Mouse (Mus musculus) stomach, postnatal 0 days (tissue): Measurements from ENCODE around the gene Dazap2. TPM values are rescaled to one million over a fixed set of nuclear protein-coding genes. Genes with fewer than 3 reads are reported as not detected.
A peak's percentile ranks its signal among the peaks of the same experiment; 100 is the strongest.

ENCODE experiments used
- ATAC-seq: fragments of 200-750 bp; cut with Nextera tagmentation; 2 replicates; pipeline ENCODE4 v1.8.0; 2017; ENCODE audit not compliant: low FRiP score, low TSS enrichment
- DNase-seq: peaks from one replicate; pipeline ENCODE4 v3.0.0-alpha.2; 2016; ENCODE audit warnings: low spot score
- H3K27ac ChIP-seq: fragments of 300-500 bp; sonication (generic); replicated peaks from 2 replicates; pipeline ENCODE4 v1.5.1; 2014; ENCODE audit warnings: mild to moderate bottlenecking, control low read depth
- H3K27me3 ChIP-seq: fragments of 300-500 bp; sonication (generic); 2 replicates; pipeline ENCODE4 v1.6.1; 2014; ENCODE audit warnings: low read length; ENCODE audit not compliant: control insufficient read depth, insufficient read depth
- H3K36me3 ChIP-seq: fragments of 300-500 bp; sonication (generic); 2 replicates; pipeline ENCODE4 v1.6.1; 2014; ENCODE audit warnings: low read length, mixed read lengths; ENCODE audit not compliant: control insufficient read depth, insufficient read depth
- H3K4me1 ChIP-seq: fragments of 300-500 bp; sonication (generic); replicated peaks from 2 replicates; pipeline ENCODE4 v1.6.1; 2014; ENCODE audit warnings: antibody characterized with exemption; ENCODE audit not compliant: control insufficient read depth, insufficient read depth
- H3K4me2 ChIP-seq: fragments of 300-500 bp; sonication (generic); replicated peaks from 2 replicates; pipeline ENCODE4 v1.6.1; 2014; ENCODE audit warnings: low read depth, mild to moderate bottlenecking, control low read depth, moderate library complexity
- H3K4me3 ChIP-seq: fragments of 300-500 bp; sonication (generic); 2 replicates; pipeline ENCODE4 v1.5.1; 2014; ENCODE audit warnings: low read depth, low read length, control low read depth
- H3K9ac ChIP-seq: fragments of 300-500 bp; sonication (generic); 2 replicates; pipeline ENCODE4 v1.6.1; 2014; ENCODE audit warnings: mild to moderate bottlenecking, low read length, control low read depth, mixed read lengths
- H3K9me3 ChIP-seq: fragments of 300-500 bp; sonication (generic); 2 replicates; pipeline ENCODE4 v1.6.1; 2016; ENCODE audit warnings: low read length; ENCODE audit not compliant: control insufficient read depth
- CTCF ChIP-seq: IDR thresholded peaks from 2 replicates; pipeline ENCODE4 v1.5.1; 2016; ENCODE audit warnings: antibody characterized with exemption, low read depth, mild to moderate bottlenecking, moderate library complexity
- EP300 ChIP-seq: optimal IDR thresholded peaks from 2 replicates; pipeline ENCODE3; 2016; ENCODE audit warnings: antibody characterized with exemption
- WGBS: fragments of 180-500 bp; shearing (Covaris S2); extraction: QIAGEN DNeasy Blood & Tissue Kit; methylation state at CpG from one replicate; pipeline ENCODE4 v1.1.7; 2014; 5-methylcytosine and 5-hydroxymethylcytosine counted together
- polyA plus RNA-seq: library from polyadenylated mRNA; unstranded; fragments of >200 nt; fragmentation: Nextera tagmentation; extraction: Ambion mirVana; gene quantifications from 2 replicates; pipeline ENCODE4 v1.2.1, GENCODE M21; 2015

Gene Dazap2
- polyA plus RNA-seq, 1 experiment from 2014 or later = 177 TPM

DNA sequence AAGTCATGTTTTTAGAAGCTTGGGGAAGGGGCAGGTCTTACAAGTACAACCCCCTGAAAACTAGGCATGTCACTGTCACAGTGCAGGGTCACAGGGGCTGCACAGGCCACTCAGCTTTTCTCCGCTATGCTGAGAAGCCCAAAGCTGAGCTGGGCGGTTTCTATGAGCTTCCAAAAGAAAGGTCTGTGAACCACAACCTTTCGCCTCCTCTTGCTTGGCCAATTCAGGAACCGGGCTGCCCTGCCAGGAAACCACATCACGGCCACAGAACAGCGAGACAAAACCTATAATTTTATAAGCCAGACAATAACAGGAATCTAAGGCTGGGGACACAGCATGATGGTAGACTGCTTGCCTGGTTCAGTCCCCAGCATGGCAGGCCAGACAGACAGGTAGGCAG is 26.9 kb upstream of the Dazap2 start:
- no peaks in the 10 kb centered on the region for H3K9me3 ChIP-seq
- 88% methylated on average over 6 of the region's 6 CpGs for WGBS

GRCm38 (mm10) chr15:100590436-100590835 is 24.7 kb upstream of the Dazap2 start:
- TF ChIP-seq CTCF (no peak), EP300 (no peak)
- H3K4me3 ChIP-seq = no peak overlapping the region
- no peaks in the 10 kb centered on the region for H3K9me3 ChIP-seq
- no peak for DNase-seq
- ATAC-seq = no peak
- H3K36me3 ChIP-seq = peaks cover 5% of the 10 kb centered on the region; the same call in 1 of the 2 replicates
- H3K4me2 ChIP-seq = no peak overlapping the region
- H3K9ac ChIP-seq = no peak overlapping the region
- 71% methylated on average over 7 of the region's 8 CpGs for WGBS
- no peak overlapping the region for H3K27ac ChIP-seq
- no peaks in the 10 kb centered on the region for H3K27me3 ChIP-seq
- H3K4me1 ChIP-seq = no peaks in the 10 kb centered on the region

More for the DNA sequence above, 26.9 kb upstream of the Dazap2 start:
- no peaks in the 10 kb centered on the region for H3K27me3 ChIP-seq
- no peak for TF ChIP-seq CTCF
- TF ChIP-seq EP300 = no peak
- H3K4me2 ChIP-seq = no peak overlapping the region
- peaks cover 5% of the 10 kb centered on the region; the same call in 1 of the 2 replicates for H3K36me3 ChIP-seq
- no peak overlapping the region for H3K9ac ChIP-seq
- no peaks in the 10 kb centered on the region for H3K4me1 ChIP-seq
- DNase-seq (no peak), ATAC-seq (no peak)
- no peak overlapping the region for H3K4me3 ChIP-seq
- no peak overlapping the region for H3K27ac ChIP-seq

DNA sequence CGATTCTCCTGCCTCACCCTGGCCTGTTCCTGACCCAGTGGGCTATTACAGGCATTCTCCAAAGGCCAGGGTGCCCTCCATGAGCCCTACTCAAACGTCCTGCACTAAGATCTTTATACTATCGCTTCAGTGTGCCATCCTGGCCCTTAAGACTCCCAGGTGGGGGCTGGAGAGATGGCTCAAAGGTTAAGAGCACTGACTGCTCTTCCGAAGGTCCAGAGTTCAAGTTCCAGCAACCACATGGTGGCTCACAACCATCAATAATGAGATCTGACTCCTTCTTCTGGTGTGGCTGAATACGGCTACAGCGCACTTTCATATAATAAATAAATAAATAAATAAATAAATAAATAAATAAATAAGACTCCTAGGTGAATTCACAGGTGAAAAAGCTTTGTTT is 22.3 kb upstream of the Dazap2 start:
- Histone ChIP-seq H3K4me1 (no peaks in the 10 kb centered on the region), H3K27ac (no peak overlapping the region), H3K4me2 (no peak overlapping the region), H3K9ac (no peak overlapping the region), H3K4me3 (no peak overlapping the region), H3K9me3 (no peaks in the 10 kb centered on the region), H3K27me3 (no peaks in the 10 kb centered on the region), H3K36me3 (no peaks in the 10 kb centered on the region)
- 78% methylated on average over 6 of the region's 6 CpGs for WGBS
- TF ChIP-seq CTCF = no peak
- TF ChIP-seq EP300 = no peak
- DNase-seq (no peak), ATAC-seq (no peak)

GRCm38 (mm10) chr15:100598287-100598882 is 16.8 kb upstream of the Dazap2 start:
- DNase-seq = no peak
- peak overlapping the region; percentile 89; the same call in 1 of the 2 replicates for H3K9ac ChIP-seq

GRCm38 (mm10) chr15:100598883-100599275 is 16.3 kb upstream of the Dazap2 start:
- H3K4me1 ChIP-seq = no peaks in the 10 kb centered on the region
- H3K36me3 ChIP-seq = no peaks in the 10 kb centered on the region
- no peaks in the 10 kb centered on the region for H3K9me3 ChIP-seq
- TF ChIP-seq CTCF = no peak
- TF ChIP-seq EP300 = no peak
- peak overlapping the region; percentile 75 for H3K27ac ChIP-seq
- 1% methylated on average over 12 of the region's 12 CpGs for WGBS
- peak; percentile 61 for DNase-seq
- 0 out of 2 replicates have a peak, but pooled peaks have one; percentile 34 for ATAC-seq
- peak overlapping the region; percentile 98 for H3K4me2 ChIP-seq
- H3K9ac ChIP-seq = peak overlapping the region; percentile 89
- H3K4me3 ChIP-seq = peak overlapping the region; percentile 79
- no peaks in the 10 kb centered on the region for H3K27me3 ChIP-seq

More at GRCm38 (mm10) chr15:100598287-100598882, 16.8 kb upstream of the Dazap2 start:
- H3K4me1 ChIP-seq = no peaks in the 10 kb centered on the region
- no peaks in the 10 kb centered on the region for H3K27me3 ChIP-seq
- H3K9me3 ChIP-seq = no peaks in the 10 kb centered on the region
- no peak for ATAC-seq
- 28% methylated on average over 9 of the region's 9 CpGs for WGBS
- TF ChIP-seq CTCF (no peak), EP300 (no peak)
- no peaks in the 10 kb centered on the region for H3K36me3 ChIP-seq
- H3K27ac ChIP-seq = no peak overlapping the region
- peak overlapping the region; percentile 98 for H3K4me2 ChIP-seq
- peak overlapping the region; percentile 79 for H3K4me3 ChIP-seq

GRCm38 (mm10) chr15:100599276-100600046 is 15.7 kb upstream of the Dazap2 start, which contains the start of gene Pou6f1:
TSS of gene Pou6f1 (minus strand) at chr15:100599984.
- Histone ChIP-seq H3K27ac (peak within 1 kb of the TSS; percentile 75), H3K36me3 (no peaks in the 10 kb centered on the region), H3K27me3 (no peaks in the 10 kb centered on the region), H3K4me2 (peak within 1 kb of the TSS; percentile 98), H3K9ac (peak within 1 kb of the TSS; percentile 89), H3K4me1 (no peaks in the 10 kb centered on the region), H3K4me3 (peak within 1 kb of the TSS; percentile 79), H3K9me3 (no peaks in the 10 kb centered on the region)
- no peak for TF ChIP-seq CTCF
- no peak for TF ChIP-seq EP300
- ATAC-seq (peak; percentile 57), DNase-seq (peak; percentile 47)
- WGBS = under 1% methylated on average over 61 of the region's 76 CpGs
